Mouse (Mus musculus): ENCODE measurements at regions not wholly inside any gene's neighbourhood (a gene's known extent, or its start where the extent isn't known, plus 50 kb on each side); places are given as distances from the start of the nearest gene placed in this dataset.

- Histone ChIP-seq H3K36me3 (ENCODE audit: control insufficient read depth, insufficient read depth, low read length) (no peaks in the 10 kb centered on the region), H3K4me2 (ENCODE audit: low read depth, low read length, severe bottlenecking) (no peak overlapping the region), H3K27ac (ENCODE audit: low read depth, low read length) (no peak overlapping the region), H3K9me3 (ENCODE audit: control insufficient read depth, low read length) (no peaks in the 10 kb centered on the region), H3K4me1 (replicated peaks; ENCODE audit: control insufficient read depth, insufficient read depth, low read length) (no peaks in the 10 kb centered on the region), H3K9ac (ENCODE audit: low read length) (no peak overlapping the region), H3K4me3 (ENCODE audit: low read depth, low read length) (no peak overlapping the region), H3K27me3 (ENCODE audit: control insufficient read depth, insufficient read depth, low read length) (no peaks in the 10 kb centered on the region)
- ATAC-seq (replicated peaks; ENCODE audit: low FRiP score): 0 out of 2 replicates have a peak, but pooled peaks have one; percentile 27
- DNase-seq (ENCODE audit: low spot score): no peak
- WGBS: 81% methylated on average over 5 of the region's 5 CpGs
These were observed 1677.6 kb upstream of the Tenm3 start for GRCm38 (mm10) chr8:50521346-50521745.

Data from forebrain, embryonic 11.5 days (tissue).